Mouse (Mus musculus) CH12.LX (cell line): ENCODE measurements around the gene Eef1akmt3.

Source experiments
- CHD2 ChIP-seq: IDR thresholded peaks from 2 replicates; pipeline ENCODE4 v1.6.1; 2011; ENCODE audit warnings: low read length, improper control_type of control experiment
- CTCF ChIP-seq, 2 experiments: IDR thresholded peaks in 1 of 2; conservative IDR thresholded peaks in 1 of 2; 2 replicates each; pipeline ENCODE4 v1.5.1; 2011 to 2012; ENCODE audit warnings: low read depth in 2 of 2, low read length in 2 of 2, improper control_type of control experiment in 1 of 2, inconsistent platforms in 1 of 2, mild to moderate bottlenecking in 1 of 2, moderate library complexity in 1 of 2
- ELF1 ChIP-seq: IDR thresholded peaks from 2 replicates; pipeline ENCODE4 v1.6.1; 2014; ENCODE audit warnings: low read depth, mild to moderate bottlenecking, inconsistent platforms, low read length, improper control_type of control experiment
- EP300 ChIP-seq: IDR thresholded peaks from 2 replicates; pipeline ENCODE4 v1.6.1; 2011; ENCODE audit warnings: low read length, improper control_type of control experiment
- GABPA ChIP-seq: IDR thresholded peaks from 2 replicates; pipeline ENCODE4 v1.6.1; 2012; ENCODE audit warnings: low read depth, low read length, improper control_type of control experiment, inconsistent platforms; ENCODE audit not compliant: insufficient replicate concordance
- HCFC1 ChIP-seq: IDR thresholded peaks from 2 replicates; pipeline ENCODE4 v1.6.1; 2012; ENCODE audit warnings: low read depth, mild to moderate bottlenecking, inconsistent platforms, low read length, improper control_type of control experiment
- JUND ChIP-seq: conservative IDR thresholded peaks from 2 replicates; pipeline ENCODE4 v1.6.1; 2011; ENCODE audit warnings: low read depth, low read length, improper control_type of control experiment
- MYC ChIP-seq: IDR thresholded peaks from 2 replicates; pipeline ENCODE4 v1.6.1; 2011; ENCODE audit warnings: low read depth, mild to moderate bottlenecking, improper control_type of control experiment, low read length
- POLR2A ChIP-seq: IDR thresholded peaks from 2 replicates; pipeline ENCODE4 v1.6.1; 2011; ENCODE audit warnings: low read depth, mild to moderate bottlenecking, improper control_type of control experiment, low read length
- TBP ChIP-seq: conservative IDR thresholded peaks from 2 replicates; pipeline ENCODE4 v1.6.1; 2011; ENCODE audit warnings: low read depth, low read length, improper control_type of control experiment
- USF2 ChIP-seq: conservative IDR thresholded peaks from 2 replicates; pipeline ENCODE4 v1.6.1; 2011; ENCODE audit warnings: low read depth, low read length, improper control_type of control experiment
- ZKSCAN1 ChIP-seq: IDR thresholded peaks from 2 replicates; pipeline ENCODE4 v1.6.1; 2012; ENCODE audit warnings: low read depth, inconsistent platforms, low read length, improper control_type of control experiment, borderline replicate concordance
- ZMIZ1 ChIP-seq: IDR thresholded peaks from 2 replicates; pipeline ENCODE4 v1.6.1; 2012; ENCODE audit warnings: low read depth, mild to moderate bottlenecking, inconsistent platforms, low read length, improper control_type of control experiment

DNA sequence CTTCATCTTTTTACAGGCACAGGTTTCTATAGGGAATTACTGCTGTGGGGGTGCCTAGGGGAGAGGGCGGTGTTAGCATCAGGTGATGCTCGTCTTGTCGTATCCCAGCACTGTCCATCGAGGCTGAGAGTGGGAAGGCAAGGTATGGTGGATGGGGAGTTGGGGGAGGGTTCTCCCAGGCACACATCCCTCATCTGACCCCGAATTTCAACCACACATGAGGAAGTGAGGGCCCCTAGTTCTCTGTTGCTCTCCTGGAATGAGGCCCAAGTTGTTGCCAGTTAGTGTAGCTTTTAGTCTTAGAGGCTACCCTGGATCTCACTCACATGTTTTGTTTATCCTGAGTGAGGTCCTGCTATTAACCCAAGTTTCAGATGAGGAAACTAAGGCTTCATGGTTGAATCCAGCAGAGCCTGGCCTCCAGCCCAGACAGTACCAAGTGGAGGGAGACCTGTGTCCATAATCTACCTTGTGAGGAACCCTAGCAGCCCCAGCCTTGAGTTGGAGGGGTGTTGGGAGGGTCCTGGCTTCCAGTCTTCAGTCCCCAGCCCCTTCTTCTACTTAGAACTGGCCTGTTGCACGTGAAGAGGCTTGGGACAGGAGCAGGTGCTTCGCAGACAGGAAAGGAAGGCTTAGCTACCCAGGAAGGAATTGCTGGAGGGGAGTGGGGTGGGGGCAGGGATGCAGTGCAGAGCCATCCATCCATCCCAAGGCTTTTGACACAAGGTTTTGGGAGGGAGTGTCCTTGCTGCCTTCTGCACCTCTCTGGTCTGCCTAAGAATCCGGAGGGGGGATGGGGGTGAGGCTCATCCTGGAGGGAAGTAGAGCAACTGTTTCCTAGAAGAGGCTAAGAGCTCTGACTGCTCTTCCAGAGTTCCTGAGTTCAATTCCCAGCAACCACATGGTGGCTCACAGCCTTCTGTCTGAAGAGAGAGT, 53.9 kb downstream of the Eef1akmt3 start:
- no peak for TF ChIP-seq CTCF (conservative IDR thresholded peaks at IDR 0.05 in 1 of 2, IDR thresholded peaks at IDR 0.05 in 1 of 2; ENCODE audit: low read depth in 2 of 2, low read length in 2 of 2)
- no peak for TF ChIP-seq MYC
- no peak for TF ChIP-seq POLR2A
- no peak for TF ChIP-seq CHD2
- TF ChIP-seq USF2, result no peak
- TF ChIP-seq TBP, result no peak
- no peak for TF ChIP-seq EP300
- TF ChIP-seq HCFC1, result no peak
- TF ChIP-seq JUND, result no peak
- TF ChIP-seq ZMIZ1, result no peak
- no peak for TF ChIP-seq ZKSCAN1
- TF ChIP-seq ELF1, result no peak
- no peak for TF ChIP-seq GABPA
